Mouse (Mus musculus): Measurements from ENCODE around the gene Wdr20. TPM values are rescaled to one million over a fixed set of nuclear protein-coding genes. Genes with fewer than 3 reads are reported as not detected.
"Not testable (repeated sequence)": the region's sequence is repeated elsewhere in the genome, so short reads cannot be mapped to it uniquely, and the experiment has no call there.

Gene Wdr20
- polyA plus RNA-seq, 2 experiments from 2014 or later: 24.7 to 31.4 TPM

DNA sequence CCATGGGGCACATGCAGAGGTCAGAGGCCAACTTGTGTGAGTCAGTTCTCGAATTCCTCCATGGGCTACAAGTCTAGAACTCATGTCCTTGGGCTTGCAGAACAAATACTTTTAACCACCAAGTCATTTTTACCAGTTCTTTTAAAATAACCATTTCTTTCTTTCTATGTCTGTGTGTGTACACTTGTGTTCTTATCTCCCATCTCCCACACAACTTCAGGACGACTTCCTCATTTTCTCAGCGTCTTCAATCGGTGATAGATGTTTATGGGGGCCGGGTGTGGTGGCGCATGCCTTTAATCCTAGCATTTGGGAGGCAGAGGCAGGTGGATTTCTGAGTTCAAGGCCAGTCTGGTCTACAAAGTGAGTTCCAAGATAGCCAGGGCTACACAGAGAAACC is 23.5 kb upstream of the Wdr20 start:
- ATAC-seq: no peak

- ATAC-seq: no peak
These were observed 21.7 kb upstream of the Wdr20 start for GRCm38 (mm10) chr12:110716004-110716403.

- ATAC-seq: no peak
These were observed 12.7 kb upstream of the Wdr20 start for GRCm38 (mm10) chr12:110725051-110725450.

DNA sequence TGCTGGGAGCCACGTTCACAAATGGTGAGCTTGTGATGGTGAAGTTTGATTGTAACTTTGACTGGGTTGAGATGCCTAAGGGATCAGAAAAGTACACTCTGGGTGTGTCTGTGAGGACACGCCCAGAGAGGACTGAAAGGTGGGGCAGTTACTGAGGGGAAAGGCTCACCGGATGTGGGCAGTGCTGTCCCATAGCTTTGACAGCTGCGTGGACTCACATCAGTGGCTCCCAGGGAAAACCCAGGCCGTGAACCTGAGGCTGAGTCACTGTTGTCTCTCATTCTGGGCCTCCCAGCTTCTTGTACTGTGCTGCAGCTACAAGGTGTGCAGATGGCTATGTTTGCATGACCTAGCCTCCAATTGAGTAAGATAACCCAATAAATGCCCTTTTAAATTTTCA is 12.3 kb upstream of the Wdr20 start:
- ATAC-seq: no peak

DNA sequence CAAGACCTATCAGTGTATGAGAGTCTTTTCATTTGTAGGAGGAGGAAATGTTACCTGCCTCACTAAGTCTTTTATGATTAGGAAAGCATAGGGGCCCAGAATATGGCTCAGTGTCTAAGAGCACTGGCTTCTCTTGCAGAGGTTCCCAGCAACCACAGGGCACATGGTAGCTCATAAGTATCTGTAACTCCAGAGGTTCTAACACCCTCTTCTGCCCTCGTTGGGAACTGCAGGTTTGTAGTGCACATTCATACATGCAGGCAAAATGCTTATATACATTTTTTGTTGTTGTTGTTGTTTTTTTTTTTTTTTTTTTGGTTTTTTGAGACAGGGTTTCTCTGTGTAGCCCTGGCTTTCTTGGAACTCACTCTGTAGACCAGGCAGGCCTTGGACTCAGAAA is 11.3 kb upstream of the Wdr20 start:
- no peak for ATAC-seq

- not testable (repeated sequence) for ATAC-seq
These were observed 4.5 kb upstream of the Wdr20 start for GRCm38 (mm10) chr12:110733254-110733653.

- ATAC-seq: no peak
These were observed 1.1 kb upstream of the Wdr20 start for GRCm38 (mm10) chr12:110736641-110737040.

DNA sequence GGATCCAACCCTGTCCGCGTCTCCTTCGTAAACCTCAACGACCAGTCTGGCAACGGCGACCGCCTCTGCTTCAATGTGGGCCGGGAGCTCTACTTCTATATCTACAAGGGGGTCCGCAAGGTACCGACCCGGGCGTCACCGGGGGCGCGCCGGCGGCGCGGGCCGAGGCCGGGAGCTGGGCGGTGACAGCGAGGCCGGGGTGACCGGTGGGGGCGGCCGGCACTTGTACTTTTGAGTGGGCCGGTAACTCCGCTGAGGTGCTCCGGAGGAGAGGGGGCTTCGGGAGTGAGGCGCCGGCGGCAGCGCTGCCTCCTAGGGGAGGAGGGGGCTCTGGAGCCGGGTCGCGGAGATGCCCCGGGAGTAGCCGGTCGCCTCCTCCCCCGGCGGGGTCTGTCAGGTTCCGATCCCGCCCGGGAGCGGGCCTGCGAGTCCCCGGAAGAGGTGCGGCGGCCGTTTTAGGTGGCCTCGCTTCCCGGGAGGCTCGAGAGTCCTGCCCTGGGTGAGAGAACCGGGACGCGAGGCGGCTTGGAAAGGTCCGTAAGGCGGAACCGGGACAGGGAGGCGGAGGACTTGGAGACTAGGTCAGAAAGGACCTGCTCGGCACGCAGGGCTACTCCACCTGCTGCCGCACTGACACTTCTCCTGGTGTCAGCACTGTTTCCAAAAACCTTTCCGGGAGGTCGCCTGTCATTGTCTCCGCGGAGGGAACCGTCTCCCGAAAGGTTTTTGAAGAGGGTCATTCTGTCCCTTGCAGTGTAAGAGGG is 596 bp downstream of the Wdr20 start:
- ATAC-seq: peak; percentile 29

GRCm38 (mm10) chr12:110750770-110751439 is 13.2 kb downstream of the Wdr20 start:
- ATAC-seq: peak; percentile 86

GRCm38 (mm10) chr12:110752703-110753102 is 15.0 kb downstream of the Wdr20 start:
- no peak for ATAC-seq

DNA sequence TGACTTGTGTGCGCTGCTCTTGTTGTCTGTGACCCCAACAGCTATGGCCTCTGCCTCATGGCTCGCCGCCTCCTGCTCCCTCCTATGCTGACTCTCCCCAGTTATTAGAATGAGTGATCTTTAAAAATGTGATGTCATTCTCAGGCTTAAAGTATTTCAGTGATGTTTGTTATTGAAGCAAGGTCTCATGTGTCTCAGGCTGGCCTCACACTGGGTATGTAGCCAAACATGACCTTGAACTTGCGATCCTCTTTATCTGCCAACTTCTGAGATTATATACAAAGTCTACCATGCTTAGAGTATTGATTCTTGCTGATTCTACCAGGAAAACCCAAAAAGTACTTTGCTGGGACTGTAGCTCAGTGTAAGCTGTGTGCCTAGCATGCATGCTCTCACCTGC is 16.2 kb downstream of the Wdr20 start:
- no peak for ATAC-seq

DNA sequence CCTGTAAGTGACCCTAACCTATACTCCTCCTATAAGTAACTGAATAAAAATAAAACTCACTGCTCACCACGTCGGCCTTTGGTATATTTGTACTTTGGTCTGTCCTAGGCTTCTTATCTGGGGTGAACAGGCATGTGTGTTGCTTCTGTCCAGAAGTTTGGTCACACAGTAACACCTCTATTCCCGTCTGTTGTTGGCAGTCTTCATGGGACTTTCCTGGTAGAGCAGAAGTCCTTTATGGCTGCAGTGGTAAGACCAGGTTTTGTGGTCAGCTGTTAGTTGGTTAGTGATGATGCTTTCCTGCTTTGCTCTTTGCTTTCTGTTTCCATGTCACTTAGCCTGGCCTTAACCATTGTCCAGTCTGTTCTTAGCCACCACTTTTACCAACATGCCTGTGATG is 19.4 kb downstream of the Wdr20 start:
- ATAC-seq: no peak

DNA sequence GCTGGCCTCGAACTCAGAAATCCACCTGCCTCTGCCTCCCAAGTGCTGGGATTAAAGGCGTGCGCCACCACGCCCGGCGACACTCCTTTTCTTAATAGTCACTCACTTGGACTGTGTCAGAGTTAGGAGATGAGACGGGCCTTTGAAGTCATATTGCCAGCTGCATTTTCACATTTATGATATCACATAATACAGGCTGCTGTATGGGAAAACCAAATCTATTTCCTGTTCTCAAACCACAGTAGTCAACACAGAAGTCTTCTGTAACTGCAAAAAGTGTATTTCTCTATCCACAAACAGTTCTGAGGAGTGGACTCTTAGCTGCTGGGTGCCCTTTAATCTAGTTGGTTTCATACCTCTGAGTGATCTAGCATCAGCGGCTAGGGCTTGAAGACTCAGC is 21.2 kb downstream of the Wdr20 start:
- peak; percentile 72 for ATAC-seq

- ATAC-seq: no peak
These were observed 24.6 kb downstream of the Wdr20 start for GRCm38 (mm10) chr12:110762321-110762720.

- no peak for ATAC-seq
These were observed 26.8 kb downstream of the Wdr20 start for GRCm38 (mm10) chr12:110764531-110764930.

GRCm38 (mm10) chr12:110768562-110768961 is 30.8 kb downstream of the Wdr20 start:
- ATAC-seq: no peak

DNA sequence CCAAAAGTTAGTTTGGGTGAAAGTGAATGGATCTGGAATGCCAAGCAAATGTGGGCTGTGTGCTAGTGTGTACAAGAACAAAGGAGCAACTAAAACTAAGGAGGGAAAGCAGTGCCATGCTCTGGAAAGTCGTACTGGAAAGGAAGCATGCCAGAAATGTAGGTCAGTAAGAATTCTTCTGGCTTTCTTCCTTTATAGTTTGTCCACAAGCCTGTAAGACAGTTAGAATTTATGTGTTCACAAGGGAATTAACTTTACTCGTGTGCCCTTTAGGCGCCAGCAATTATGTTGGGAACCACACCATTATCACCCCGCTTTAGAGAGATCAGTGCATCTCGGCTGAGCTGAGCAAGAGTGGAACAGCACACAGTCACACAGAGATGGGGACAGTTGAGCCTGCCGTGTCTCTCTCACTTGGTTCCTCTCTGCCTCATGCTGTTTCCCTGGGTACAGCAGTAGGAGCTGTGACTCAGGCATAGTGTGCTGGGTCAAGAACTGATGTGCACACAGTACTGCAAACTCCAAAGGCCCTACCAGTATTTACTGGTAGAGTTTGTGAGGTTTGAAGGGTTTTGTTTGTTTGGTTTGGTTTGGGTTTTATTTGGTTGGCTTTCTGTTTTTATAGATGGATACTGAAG is 32.0 kb downstream of the Wdr20 start:
- ATAC-seq: no peak

GRCm38 (mm10) chr12:110770479-110771247 is 32.9 kb downstream of the Wdr20 start:
- ATAC-seq: peak; percentile 88

- no peak for ATAC-seq
These were observed 34.2 kb downstream of the Wdr20 start for GRCm38 (mm10) chr12:110771961-110772360.

GRCm38 (mm10) chr12:110775628-110776426 is 38.1 kb downstream of the Wdr20 start:
- ATAC-seq: no peak

DNA sequence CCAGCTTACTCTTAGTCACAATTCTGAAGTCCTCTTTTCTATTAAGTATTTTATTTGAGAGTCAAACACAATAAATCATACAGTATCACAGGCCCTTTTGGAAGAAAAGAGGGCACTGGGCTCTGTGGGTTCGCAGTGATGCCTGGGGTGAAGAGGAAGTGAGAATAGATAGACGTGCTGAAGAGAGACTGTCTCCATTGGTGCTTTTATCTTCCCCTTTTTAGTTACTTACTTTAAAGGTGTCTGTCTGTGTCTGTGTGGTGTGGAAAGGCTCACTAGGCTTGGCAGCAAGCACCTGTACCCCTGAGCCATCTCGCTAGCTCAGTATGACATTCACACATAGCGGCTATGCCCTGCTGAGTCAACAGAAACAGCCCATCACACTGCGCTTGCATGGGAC is 40.1 kb downstream of the Wdr20 start:
- ATAC-seq: no peak

DNA sequence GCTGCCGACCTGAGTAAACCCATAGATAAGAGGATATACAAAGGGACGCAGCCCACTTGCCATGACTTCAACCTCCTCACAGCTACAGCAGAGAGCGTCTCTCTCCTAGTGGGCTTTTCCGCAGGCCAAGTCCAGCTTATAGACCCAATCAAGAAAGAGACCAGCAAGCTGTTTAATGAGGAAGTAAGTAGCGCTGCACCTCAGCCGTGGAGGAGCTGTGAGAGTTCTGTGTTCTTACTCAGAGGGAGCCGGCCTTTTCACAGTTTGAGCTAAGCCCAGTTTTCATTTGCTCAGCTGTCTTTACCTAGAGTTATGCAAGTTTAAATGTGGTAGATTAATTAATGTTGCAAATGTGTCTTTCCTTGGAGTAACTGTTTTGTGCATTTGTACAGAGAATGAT is 41.6 kb downstream of the Wdr20 start:
- no peak for ATAC-seq
